Mouse (Mus musculus): Measurements from ENCODE around the gene Dnah9. TPM values are rescaled to one million over a fixed set of nuclear protein-coding genes. Genes with fewer than 3 reads are reported as not detected.

The Dnah9 gene
- total RNA-seq (2022), result under 1 TPM in 1 of 4 experiments, not detected in 3; 0.09 TPM

DNA sequence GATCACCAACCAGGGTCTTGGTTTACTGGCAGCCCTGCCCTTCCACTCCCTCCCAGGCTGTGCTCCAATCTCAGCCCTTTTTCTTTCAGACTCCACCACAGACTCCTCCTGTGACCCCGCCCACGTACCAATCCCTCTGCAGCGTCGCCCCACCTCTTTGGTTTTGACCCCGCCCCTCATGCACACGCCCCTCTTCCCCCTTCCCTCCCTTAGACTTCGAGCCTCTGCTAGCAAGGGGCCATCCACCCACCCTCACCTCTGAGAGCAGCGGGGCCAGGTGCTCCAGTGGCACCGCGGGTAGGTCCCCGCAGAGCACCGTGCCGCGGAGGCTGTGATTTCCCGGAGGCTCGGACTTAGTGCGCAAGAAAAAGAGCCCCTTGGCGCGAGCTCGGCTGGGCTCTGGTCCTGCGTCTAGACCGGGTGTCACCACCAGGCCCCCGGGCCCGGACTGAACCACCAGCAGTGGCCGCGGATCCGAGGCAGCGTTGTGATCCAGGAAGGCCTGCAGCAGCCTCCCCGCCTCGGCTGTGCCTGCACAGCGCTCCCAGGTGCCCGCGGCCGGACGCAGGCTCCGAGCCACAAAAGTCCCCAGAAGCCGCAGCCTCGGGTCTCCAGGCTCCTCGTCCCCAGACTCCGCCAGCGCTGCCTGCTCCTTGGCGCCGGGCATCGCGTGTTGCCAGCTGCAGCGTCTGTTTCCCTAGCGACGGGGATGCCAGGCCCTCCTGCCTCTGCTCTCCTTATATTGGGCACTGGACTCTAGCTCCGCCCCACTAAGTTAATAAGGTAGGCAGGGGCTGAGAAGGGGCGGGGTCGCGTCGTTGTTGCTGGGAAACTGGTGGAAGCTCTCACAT lies at the start of gene Dnah9:
Dnah9 (minus strand) TSS at position 751 of the 851 bp plus-strand sequence.
- DNase-seq, result peak; percentile 72

DNA sequence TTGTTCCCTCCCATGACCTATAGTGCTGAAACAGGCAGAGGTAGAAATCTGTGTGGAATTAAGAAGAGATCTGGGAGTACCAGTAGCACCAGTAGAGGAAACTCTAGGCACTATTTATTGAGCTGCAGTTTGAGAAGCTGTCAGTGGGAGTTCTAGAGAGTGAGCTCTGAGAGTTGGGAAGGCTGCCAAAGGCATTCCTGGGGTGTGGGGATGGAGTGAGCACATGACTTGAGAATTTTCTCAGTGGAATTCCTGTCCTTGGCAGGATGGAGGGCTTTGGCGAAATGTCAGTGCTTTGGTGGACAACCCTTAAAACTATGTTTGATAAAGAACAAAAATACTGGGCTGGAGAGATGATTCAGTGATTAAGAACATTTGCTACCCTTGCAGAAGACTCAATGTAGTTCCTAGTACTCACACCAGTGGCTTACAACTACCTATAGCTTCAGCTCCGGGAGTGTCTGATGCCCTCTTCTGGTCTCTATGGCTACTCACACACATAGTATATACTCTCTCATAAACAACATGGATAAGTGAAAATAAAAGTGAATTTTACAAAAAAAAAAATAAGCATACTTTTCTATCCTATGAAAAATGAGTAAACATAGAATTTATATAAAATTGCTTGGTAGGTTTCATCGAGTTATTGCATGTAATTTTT lies 20.4 kb upstream of the Dnah9 start:
- DNase-seq, result peak; percentile 5

DNA sequence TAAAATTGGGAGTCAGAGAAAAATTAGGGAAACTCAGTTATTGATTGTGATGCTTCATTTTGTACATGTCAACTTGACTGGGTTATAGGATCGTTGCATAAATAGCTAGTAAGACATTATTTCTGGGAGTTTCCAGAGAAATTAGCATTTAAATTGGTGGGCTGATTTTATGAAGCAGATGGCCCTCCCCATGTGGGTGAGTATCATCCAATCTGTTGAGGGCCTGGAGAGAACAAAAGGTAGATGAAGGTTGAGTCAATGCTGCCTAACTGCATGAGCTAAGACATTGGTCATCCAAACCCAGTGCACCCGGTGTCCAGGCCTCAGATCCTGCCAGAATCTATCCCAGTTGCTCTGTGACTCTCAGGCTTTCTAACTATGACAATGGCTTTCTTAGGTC lies 19.8 kb upstream of the Dnah9 start:
- no peak for DNase-seq

DNA sequence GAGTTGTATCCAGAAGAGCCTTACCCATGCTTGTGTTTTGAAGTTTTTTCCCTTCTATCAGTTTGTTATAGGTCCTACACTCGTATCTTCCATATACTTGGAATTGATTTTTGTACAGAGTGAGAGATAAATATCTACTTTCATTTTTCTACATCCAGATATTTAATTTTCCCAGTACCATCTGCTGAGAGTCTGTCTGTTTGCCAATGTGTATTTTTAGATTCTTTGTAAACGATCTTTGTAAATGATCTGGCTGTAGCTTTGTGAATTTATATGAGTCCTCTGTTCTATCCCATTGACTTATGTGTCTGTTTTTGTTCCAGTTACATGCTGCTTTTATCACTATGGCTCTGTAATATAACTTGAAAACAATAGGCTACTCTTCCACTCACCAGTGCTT lies 9.4 kb upstream of the Dnah9 start:
- DNase-seq, result no peak

DNA sequence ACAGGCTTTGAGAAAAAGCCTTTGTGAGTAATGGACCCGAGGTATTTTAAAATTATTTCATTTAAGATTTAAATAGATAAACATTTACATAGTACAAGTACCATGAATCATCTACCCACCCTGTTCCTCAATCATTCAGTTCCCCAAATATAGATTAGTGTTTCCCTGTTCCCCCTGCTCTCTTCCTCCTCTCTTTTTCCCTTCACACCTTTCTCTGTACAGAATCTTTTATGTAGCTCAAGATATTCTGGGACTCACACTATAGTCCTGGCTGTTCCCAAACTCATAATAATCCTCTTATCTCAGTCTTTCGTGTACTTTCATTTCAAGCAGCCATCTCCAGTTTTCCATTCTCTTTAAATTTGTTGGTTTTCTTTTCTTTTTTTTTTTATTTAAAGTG lies 4.3 kb downstream of the Dnah9 start:
- no peak for DNase-seq

DNA sequence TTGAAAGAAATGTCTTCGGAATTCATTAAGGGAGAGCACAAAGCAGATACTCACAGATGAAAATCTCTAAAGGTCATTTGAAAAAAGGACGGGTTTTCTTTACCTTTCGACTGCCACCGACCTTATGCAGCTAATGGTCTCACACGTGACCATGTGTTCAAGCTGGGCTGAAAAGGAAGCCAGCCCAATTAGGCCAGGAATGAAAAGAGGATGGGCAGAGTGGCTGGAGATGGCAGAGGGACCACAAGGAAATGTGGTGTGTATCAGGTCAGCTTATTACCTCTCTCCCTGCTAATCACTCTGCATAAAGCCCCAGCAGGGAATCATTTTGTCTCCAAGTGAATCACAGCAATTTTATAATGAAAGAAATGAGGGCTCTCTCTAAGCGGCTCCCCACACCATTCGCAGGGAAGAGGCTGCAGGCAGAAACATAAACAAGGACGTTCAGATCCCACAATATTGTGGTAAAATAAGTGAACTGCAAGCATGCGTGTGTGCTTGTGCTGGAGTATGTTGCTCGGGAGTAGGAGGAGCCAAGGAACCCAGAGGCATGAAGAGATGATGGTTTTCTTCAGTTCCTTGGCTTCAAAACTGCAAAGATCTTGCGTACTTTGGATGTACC lies 27.6 kb downstream of the Dnah9 start:
- DNase-seq, result no peak

DNA sequence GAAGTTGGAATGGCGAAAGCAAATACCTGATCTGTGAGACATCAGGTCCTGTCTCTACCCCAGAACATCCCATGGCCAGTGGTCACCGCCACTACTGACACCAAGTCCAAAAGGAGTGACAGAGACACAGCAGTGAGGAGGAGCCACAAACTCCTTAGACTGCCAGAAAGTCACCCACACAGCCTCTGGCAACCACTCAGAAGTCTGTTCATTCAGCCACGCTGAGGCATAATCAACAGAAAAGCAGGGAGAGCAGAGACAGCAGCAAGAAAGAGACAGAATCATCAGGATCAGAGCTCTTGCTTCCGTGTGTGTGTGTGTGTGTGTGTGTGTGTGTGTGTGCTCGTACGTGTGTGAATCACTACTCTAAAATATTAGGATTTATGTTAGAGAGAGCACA lies 33.5 kb downstream of the Dnah9 start:
- no peak for DNase-seq

DNA sequence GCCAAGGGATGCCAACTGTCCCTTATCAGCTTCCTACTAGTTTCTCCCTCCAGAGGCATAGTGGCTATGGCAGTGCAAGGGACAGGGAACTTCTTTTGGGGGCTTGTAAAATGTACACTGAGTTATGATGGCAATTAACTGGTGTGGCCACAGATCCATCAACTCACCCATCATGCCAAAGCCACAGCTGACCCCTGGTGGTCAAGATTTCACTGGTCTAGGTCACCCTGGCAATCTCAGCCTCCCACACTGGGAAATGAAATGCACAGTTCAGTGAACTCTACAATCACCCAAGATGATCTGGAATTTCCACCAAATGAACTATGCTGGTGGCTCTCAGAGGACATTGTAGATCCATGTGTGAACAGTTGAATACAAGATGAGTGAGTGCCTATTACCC lies 42.2 kb downstream of the Dnah9 start:
- DNase-seq, result no peak

DNA sequence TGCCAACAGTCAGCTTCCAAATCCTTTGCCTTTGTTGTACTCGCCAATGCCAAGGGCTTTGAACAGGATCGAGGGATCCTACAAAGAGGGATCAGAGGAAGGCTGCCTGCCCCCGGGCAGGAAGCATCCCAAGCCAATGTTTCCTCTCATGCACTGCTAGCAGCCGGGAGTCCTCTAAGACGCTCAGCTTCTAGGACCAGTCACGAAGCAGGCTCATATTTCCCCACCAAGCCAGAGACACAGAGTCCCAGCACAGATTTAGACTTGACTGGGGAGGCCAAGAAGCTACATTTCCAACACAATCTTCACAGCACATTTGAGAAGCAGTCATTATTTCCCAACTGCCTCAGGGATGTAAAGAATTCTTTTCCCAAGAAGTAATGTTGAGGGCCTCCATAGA lies 43.9 kb downstream of the Dnah9 start:
- no peak for DNase-seq

DNA sequence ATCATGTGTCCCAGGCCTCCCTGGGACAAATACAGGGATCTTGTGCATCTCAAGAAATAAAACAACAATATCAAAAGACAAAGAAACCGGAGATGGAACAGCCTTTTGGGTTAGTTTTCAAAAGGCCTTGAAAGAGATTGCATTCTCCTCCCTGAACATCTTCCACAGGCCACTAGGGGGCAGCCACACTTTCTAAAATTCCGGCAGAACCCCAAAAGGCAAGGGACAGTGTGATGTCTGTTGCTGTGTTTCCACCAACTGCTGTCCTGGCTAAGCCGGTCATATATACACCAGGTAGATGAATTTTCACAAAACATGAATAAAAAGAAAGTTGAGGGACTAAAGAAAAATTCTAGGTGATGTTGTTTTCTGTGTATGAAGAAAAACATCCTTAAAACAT lies 46.3 kb downstream of the Dnah9 start:
- peak; percentile 9 for DNase-seq

DNA sequence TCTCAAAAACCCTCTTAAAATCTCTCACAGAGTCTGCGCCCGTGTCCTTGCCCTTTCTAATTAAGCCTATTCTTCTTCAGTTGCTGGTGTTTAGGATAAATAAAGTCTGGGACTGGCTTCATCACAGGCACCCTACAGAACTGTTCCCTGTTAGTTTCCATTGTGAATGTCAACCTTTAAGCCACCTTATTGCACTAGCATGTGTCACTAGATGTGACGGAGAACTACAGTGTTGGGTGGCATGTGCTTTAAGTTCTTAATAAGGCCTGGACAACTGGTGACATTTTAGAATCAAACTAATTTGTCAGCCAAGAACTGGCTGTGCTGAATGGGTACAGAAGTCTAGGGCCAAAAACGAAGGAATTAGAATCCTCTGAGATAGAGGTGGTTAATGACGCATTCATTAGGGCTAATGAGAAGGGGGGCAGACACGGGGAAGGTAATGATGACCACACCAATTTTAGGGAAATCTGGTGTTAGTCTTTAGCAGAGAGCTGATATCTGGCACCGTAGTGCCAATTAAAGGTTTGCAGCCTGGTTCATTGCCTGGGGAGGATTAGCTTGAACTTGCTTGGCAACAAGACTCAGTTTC lies 84.6 kb downstream of the Dnah9 start:
- no peak for DNase-seq

DNA sequence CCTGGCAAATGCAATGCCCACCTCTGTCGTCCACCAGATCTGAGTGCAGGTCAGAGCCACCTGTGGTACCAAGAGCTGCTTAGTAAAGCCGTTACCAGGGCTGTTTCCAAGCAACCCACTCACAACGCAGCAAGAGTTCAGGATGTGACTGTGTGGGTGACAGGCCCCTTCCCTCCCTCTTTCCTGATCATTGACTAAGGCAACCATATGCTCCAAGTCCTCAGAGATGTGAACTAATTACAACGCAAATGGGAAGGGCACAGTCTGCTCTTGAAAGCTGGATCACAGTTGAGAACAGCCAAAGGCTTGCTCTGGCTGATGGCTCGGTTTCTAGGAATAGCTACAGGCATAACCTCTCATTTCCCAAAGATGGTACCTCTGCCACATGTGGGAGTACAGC lies 95.4 kb downstream of the Dnah9 start:
- no peak for DNase-seq

DNA sequence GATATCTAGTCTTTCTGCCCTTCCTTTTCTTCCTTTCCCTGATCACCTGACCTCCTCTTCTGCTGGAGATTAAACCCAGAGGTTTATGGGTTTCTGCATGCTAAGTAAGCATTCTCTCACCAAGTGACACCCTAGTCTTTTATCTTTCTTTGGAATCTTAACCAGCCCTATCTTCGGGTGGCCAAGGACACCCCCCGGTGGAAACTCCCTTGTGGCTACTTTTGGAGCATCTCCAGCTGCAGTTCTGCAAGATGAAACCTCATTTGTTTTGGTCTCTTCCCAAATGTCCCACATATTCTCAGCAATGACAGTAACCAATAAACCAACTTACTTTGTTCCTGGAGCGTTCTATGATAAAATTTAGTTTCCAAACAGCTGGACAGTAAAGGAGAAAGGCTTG lies 109.4 kb downstream of the Dnah9 start:
- peak; percentile 8 for DNase-seq

DNA sequence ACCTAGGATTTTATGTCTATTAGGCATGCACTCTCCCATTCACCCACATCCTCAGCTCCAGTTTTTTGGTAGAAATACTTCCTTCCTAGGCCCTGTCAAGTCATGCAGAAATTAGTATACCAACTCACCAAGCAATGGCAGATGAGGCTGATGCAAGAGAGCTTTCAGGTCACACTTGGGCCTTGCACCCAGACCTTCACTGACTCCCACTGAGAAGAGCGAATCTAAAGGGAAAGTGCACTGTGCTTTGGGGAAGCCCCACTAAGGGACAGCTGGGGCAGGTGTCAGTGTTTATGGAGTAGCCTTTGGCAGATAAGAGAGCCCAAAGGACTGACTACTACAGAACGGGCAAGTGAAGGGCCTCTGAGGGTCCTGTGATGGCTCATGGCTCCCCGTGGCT lies 117.1 kb downstream of the Dnah9 start:
- DNase-seq, result no peak

DNA sequence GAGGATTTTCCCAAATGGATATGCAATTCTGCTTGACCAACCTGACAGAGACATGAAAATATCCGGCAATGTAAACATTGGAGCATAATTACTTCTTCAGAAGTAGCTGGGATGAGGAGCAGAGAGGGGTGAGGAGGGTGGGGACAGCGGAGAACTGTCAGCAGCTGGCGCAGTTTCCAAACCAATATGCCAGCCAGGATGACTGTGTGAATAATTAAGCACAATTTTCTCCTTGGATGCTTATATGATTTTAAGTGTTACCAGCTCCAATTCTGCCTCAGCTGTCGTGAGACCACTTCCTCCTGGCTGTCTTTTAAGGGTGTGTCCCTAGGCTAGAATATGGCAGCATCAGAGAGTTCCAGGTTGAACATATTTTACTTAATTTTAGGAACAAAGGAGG lies 119.2 kb downstream of the Dnah9 start:
- DNase-seq, result no peak

DNA sequence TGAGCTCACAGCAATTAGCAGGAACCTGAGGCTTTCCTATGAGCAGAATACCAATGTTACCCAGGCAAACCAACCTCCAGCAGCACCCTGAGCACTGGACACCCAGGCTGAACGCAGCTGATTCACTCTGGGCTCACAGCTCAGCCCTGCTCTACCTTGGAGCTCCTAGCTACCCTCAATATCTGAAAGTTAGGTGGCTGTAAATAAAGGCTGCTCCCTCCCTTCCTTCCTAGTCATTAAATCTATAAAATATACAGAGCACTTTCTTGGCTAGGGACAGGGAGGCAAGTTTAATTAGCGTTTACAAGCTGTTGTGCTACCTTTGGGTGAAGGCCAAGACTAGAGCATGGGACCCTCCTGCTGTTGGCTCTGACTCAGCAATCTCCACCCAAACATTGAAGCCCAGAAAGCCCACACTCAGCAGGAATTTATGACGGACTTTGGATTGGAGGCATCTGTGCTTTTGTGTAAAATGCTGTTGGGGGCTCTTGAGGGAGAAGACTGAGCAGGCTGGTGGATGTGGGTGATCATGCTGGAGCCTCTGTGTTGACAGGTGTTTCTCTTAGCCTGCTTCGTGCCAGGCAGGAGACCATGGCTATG lies 121.7 kb downstream of the Dnah9 start:
- DNase-seq, result no peak

DNA sequence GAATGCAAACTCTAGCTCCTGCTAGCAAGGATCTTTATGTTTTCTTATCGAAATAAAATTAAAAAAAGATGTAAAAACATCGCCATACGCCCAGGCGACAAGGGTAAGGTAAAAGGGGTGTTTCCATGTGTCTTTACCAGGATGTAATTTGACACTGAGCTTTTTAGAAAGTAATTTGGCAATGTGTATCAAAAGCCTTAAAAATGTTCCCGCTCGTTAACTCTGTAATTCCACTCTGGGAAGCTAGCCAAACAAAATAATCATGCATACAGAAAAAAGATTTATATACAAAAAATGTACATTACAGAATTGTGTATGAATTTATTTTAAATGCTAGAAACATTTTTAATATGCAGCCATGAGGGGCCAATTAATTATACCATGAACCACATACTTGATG lies 124.7 kb downstream of the Dnah9 start:
- no peak for DNase-seq

DNA sequence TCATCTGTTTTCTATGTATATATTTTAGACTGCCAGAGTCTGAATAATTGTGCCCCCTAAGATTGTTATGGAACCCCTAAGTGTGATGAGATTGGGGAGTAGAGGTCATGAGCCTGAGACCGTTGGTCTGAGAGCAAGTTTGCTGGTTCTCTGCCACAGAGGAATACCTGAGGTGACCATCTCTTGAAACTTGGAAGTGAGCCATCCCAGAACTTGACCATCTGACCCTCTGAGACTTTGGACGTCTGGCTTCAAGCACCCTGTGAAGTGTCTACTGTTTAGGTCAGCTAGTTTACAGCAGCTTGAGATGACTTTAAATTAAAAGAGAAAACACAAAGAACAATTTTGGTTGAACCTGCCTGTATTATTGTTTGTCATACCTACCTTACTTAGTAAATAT lies 125.8 kb downstream of the Dnah9 start:
- no peak for DNase-seq

DNA sequence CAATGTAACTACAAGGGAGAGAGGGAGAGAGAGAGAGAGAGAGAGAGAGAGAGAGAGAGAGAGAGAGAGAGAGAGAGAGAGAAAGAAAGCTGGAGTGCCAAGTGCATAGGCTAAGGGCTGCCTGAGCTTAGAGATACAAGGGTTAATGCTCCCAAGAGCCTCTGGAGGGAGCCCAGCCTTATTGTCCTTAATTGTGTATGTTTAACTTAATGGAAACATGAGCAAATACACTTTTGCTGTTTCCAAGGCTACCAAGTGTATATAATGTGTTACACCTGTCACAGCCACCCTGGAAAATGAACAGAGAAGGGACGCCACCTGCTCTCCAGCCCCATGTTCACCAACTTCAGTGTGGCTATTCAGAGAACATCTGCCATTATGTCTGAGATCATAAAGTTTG lies 142.6 kb downstream of the Dnah9 start:
- DNase-seq, result no peak

DNA sequence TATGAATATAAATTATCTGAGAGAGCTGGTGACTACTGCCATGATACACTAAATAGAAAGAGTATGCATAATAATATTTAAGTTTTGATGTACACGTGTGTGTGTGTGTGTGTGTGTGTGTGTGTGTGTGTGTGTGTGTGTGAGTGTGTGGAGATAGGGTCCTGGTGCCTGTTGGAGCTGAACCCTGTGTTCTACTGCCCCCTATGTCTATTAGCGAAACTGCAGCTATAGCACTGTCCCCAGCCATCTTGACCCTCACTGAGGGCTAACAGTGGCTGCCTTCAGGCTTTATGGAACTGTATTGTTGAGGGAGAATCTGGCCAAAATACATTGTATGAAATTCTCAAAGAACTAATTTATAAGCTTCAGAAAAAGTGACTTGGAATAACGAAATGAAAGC lies 192.5 kb downstream of the Dnah9 start:
- no peak for DNase-seq

DNA sequence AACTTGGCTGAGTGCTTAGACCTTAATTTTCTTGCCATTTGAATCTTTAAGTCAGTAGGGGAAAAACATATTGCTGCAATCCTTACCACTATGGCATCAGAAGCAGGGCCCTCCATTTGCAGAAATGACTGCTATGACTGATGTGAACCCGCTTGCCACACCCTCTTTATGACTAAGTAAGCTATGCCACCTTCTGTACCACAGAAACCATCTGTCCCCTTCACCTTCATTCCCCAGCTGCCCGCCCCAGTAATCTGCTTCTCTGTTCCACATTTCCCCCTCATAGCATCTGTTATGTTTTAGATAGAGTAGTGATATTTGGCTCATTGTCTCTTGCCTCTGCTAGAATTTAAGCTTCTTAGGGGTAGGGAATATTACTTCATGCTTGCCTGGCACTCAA lies 237.6 kb downstream of the Dnah9 start:
- DNase-seq, result no peak

DNA sequence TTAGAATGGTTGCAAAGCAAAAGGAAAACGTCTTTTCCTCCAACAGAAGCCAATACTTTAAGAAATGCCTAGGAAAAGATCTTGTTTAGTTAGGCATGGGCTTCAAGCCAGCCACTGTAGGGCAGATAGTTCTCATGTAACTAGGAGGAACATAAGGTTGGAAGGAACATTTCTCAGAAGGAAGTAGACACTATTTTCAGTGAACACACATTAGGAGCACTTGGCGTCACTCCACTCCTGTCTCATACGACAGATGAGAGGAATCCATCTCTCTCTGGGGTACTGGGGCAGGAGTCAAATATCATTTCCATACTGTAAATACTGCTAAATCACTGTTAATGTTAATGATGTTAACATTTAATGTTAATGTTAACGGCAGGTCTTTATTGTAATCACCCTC lies 238.0 kb downstream of the Dnah9 start:
- no peak for DNase-seq

DNA sequence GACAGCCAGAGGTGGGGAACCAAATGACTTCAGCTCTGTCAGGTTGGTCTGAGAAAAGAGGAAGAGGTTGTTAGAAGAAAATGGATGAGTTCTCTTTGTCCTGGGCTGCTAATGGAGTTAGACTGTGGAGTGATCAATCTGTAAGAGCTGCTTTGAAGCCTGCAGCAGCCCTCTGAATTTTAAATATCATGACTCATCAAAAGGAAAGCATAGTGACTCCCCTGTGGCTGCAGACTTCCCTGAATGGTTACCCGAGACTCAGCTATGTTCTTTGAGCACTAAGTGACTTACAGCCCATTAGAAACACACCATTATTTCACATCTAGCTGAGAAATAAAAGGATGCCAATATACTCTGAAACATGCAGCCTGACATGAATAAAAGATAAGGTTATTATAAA lies 240.4 kb downstream of the Dnah9 start:
- DNase-seq, result no peak

Measured in adrenal gland, adult 8-10 months (tissue).